Mouse (Mus musculus) liver, embryonic 14.5 days (tissue): Measurements from ENCODE around the gene Slc25a14. TPM values are rescaled to one million over a fixed set of nuclear protein-coding genes. Genes with fewer than 3 reads are reported as not detected.

Experiments
- ATAC-seq: fragments of 200-750 bp; cut with Nextera tagmentation; 2 replicates; pipeline ENCODE4 v1.8.0; 2017; ENCODE audit warnings: moderate number of reproducible peaks, mild to moderate bottlenecking, moderate library complexity; ENCODE audit not compliant: insufficient read depth
- DNase-seq, 3 experiments: peaks; one replicate each; pipeline ENCODE4 v3.0.0-alpha.2; 2012 to 2013; ENCODE audit warnings: low read depth in 3 of 3, low spot score in 3 of 3
- H3K27ac ChIP-seq: fragments of 300-500 bp; sonication (generic); 2 replicates; pipeline ENCODE4 v1.5.1; 2014; ENCODE audit warnings: moderate library complexity, mild to moderate bottlenecking, control low read depth, inconsistent platforms
- H3K27me3 ChIP-seq: fragments of 300-500 bp; sonication (generic); 2 replicates; pipeline ENCODE4 v1.6.1; 2014; ENCODE audit warnings: mild to moderate bottlenecking, low read length, moderate library complexity; ENCODE audit not compliant: control insufficient read depth, insufficient read depth
- H3K36me3 ChIP-seq: fragments of 300-500 bp; sonication (generic); replicated peaks from 2 replicates; pipeline ENCODE4 v1.6.1; 2014; ENCODE audit warnings: low read depth; ENCODE audit not compliant: control insufficient read depth, insufficient read depth
- H3K4me1 ChIP-seq, 2 experiments: fragments of 200-500 bp in 1 of 2; fragments of 300-500 bp in 1 of 2; sonication (generic) in 1 of 2; replicated peaks; 2 replicates each; pipeline ENCODE4 v1.6.1; 2012 to 2014; ENCODE audit warnings: antibody characterized with exemption in 1 of 2, inconsistent platforms in 1 of 2, low read length in 1 of 2; ENCODE audit not compliant: control insufficient read depth in 2 of 2, insufficient read depth in 2 of 2
- H3K4me2 ChIP-seq: fragments of 300-500 bp; sonication (generic); 2 replicates; pipeline ENCODE4 v1.6.1; 2014; ENCODE audit warnings: low read depth, mild to moderate bottlenecking, control low read depth, moderate library complexity
- H3K4me3 ChIP-seq, 2 experiments: fragments of 200-500 bp in 1 of 2; fragments of 300-500 bp in 1 of 2; sonication (generic) in 1 of 2; 2 replicates each; pipeline ENCODE4 v1.5.1; 2012 to 2014; ENCODE audit warnings: low read depth in 2 of 2, low read length in 2 of 2, mild to moderate bottlenecking in 2 of 2, control low read depth in 1 of 2, inconsistent platforms in 1 of 2, moderate library complexity in 1 of 2; ENCODE audit not compliant: insufficient read depth in 1 of 2
- H3K9ac ChIP-seq: fragments of 300-500 bp; sonication (generic); replicated peaks from 2 replicates; pipeline ENCODE4 v1.6.1; 2014; ENCODE audit warnings: mild to moderate bottlenecking, control low read depth, moderate library complexity
- H3K9me3 ChIP-seq: fragments of 300-500 bp; sonication (generic); 2 replicates; pipeline ENCODE4 v1.6.1; 2016; ENCODE audit warnings: low read length, mixed read lengths; ENCODE audit not compliant: control insufficient read depth
- CTCF ChIP-seq: IDR thresholded peaks from 2 replicates; pipeline ENCODE4 v1.5.1; 2016; ENCODE audit warnings: antibody characterized with exemption, low read depth, control low read depth
- EP300 ChIP-seq: IDR thresholded peaks from 2 replicates; pipeline ENCODE4 v1.6.1; 2016; ENCODE audit warnings: antibody characterized with exemption, low read depth
- WGBS: fragments of 180-500 bp; shearing (Covaris S2); extraction: QIAGEN DNeasy Blood & Tissue Kit; methylation state at CpG from one replicate; pipeline ENCODE4 v1.1.7; 2014; ENCODE audit not compliant: insufficient replicate concordance; 5-methylcytosine and 5-hydroxymethylcytosine counted together
- microRNA-seq: library from miRNA; unstranded; fragments of <30 nt; microRNA quantifications from one replicate; pipeline ENCODE4, GENCODE M21; 2016
- polyA plus RNA-seq, 2 experiments: library from polyadenylated mRNA; depleted of rRNA in 1 of 2; stranded (reverse) in 1 of 2; unstranded in 1 of 2; fragments of >200 nt; fragmentation: Nextera tagmentation in 1 of 2; extraction: Ambion mirVana in 1 of 2; gene quantifications; 2 replicates each; pipeline versions ENCODE4 v1.2.1 to v1.2.3; 2012 to 2014

The Slc25a14 gene
- polyA plus RNA-seq, 2 experiments: 2.2 to 3.6 TPM

- H3K4me1 ChIP-seq: no peaks in the 10 kb centered on the region
- H3K4me2 ChIP-seq: no peak overlapping the region
- H3K27me3 ChIP-seq: no peaks in the 10 kb centered on the region
- DNase-seq (no peak), ATAC-seq (peak; percentile 59)
- no peaks in the 10 kb centered on the region for H3K9me3 ChIP-seq
- H3K36me3 ChIP-seq: no peaks in the 10 kb centered on the region
- WGBS: 31% methylated on average over 5 of the region's 5 CpGs
- no peak overlapping the region for H3K4me3 ChIP-seq
- TF ChIP-seq EP300: no peak
- no peak for TF ChIP-seq CTCF
- H3K9ac ChIP-seq: no peak overlapping the region
- H3K27ac ChIP-seq: no peak overlapping the region
Observed at GRCm38 (mm10) chrX:48683857-48684256, 60.6 kb downstream of the Slc25a14 start.

GRCm38 (mm10) chrX:48694460-48694859 is 71.2 kb downstream of the Slc25a14 start:
- TF ChIP-seq CTCF (no peak), EP300 (no peak)
- ATAC-seq: peak; percentile 59; the same call in 1 of the 2 replicates
- H3K27ac ChIP-seq: no peak overlapping the region
- H3K27me3 ChIP-seq: no peaks in the 10 kb centered on the region
- WGBS: 19% methylated on average over 6 of the region's 6 CpGs
- H3K4me3 ChIP-seq: peak overlapping the region; percentile 46 to 74
- no peak for DNase-seq
- H3K4me2 ChIP-seq: peak overlapping the region; percentile 71
- no peak overlapping the region for H3K9ac ChIP-seq
- H3K36me3 ChIP-seq: no peaks in the 10 kb centered on the region
- no peaks in the 10 kb centered on the region for H3K9me3 ChIP-seq
- peaks cover 0 to 9% of the 10 kb centered on the region in 2 experiments; a peak in 2 of 4 replicates for H3K4me1 ChIP-seq

- WGBS: 8% methylated on average over 42 of the region's 42 CpGs
- H3K9ac ChIP-seq: peak within 1 kb of the TSS; percentile 70
- peak; percentile 98 for ATAC-seq
- H3K9me3 ChIP-seq: no peaks in the 10 kb centered on the region
- peak within 1 kb of the TSS; percentile 71 for H3K4me2 ChIP-seq
- TF ChIP-seq EP300 (no peak), CTCF (no peak)
- DNase-seq: peak; percentile 77 to 83 (median 80)
- peak within 1 kb of the TSS; percentile 74 to 89 for H3K4me3 ChIP-seq
- H3K36me3 ChIP-seq: no peaks in the 10 kb centered on the region
- H3K4me1 ChIP-seq: peaks cover 0 to 9% of the 10 kb centered on the region in 2 experiments; a peak in 2 of 4 replicates
- H3K27me3 ChIP-seq: no peaks in the 10 kb centered on the region
- peak within 1 kb of the TSS; percentile 85 for H3K27ac ChIP-seq
Observed at GRCm38 (mm10) chrX:48694864-48695371, 71.7 kb downstream of the Slc25a14 start, which contains the start of gene Rbmx2. Gene Rbmx2 (plus strand): TSS chrX:48695004.

- no peaks in the 10 kb centered on the region for H3K27me3 ChIP-seq
- no peak overlapping the region for H3K9ac ChIP-seq
- no peaks in the 10 kb centered on the region for H3K9me3 ChIP-seq
- TF ChIP-seq EP300 (no peak), CTCF (no peak)
- H3K36me3 ChIP-seq: no peaks in the 10 kb centered on the region; the same call in 1 of the 2 replicates
- H3K4me1 ChIP-seq: no peaks in the 10 kb centered on the region
- no peak overlapping the region for H3K4me3 ChIP-seq
- H3K4me2 ChIP-seq: no peak overlapping the region
- WGBS: 83% methylated on average over 10 of the region's 10 CpGs
- DNase-seq (no peak), ATAC-seq (no peak)
- no peak overlapping the region for H3K27ac ChIP-seq
Observed at GRCm38 (mm10) chrX:48709701-48710100, 86.5 kb downstream of the Slc25a14 start.

Small RNAs within 50 kb of the gene (microRNA-seq; reads per million reads assigned to microRNA genes)
- gene Gm27828: not detected

Other genes with a start within 250 kb of the Slc25a14 start
- gene Elf4, start 160.3 kb upstream of the Slc25a14 start, polyA plus RNA-seq (2012; rRNA removed): 3.5 and 3.8 TPM in 2 replicates
- 2.5 and 2.6 TPM in 2 replicates for gene Elf4, start 160.3 kb upstream of the Slc25a14 start, polyA plus RNA-seq (2014; fragmentation: Nextera tagmentation; extraction: Ambion mirVana)
- 23.9 and 34.6 TPM in 2 replicates for gene Aifm1, start 109.8 kb upstream of the Slc25a14 start, polyA plus RNA-seq (2012; rRNA removed)
- gene Aifm1, start 109.8 kb upstream of the Slc25a14 start, polyA plus RNA-seq (2014; fragmentation: Nextera tagmentation; extraction: Ambion mirVana): 51.4 and 56.8 TPM in 2 replicates
- gene Rab33a, start 104.1 kb upstream of the Slc25a14 start, polyA plus RNA-seq (2012; rRNA removed): 0.38 and 0.62 TPM in 2 replicates
- gene Rab33a, start 104.1 kb upstream of the Slc25a14 start, polyA plus RNA-seq (2014; fragmentation: Nextera tagmentation; extraction: Ambion mirVana): 0.42 and 0.48 TPM in 2 replicates
- 5.2 and 5.4 TPM in 2 replicates for gene Zfp280c, start 28.9 kb upstream of the Slc25a14 start, polyA plus RNA-seq (2012; rRNA removed)
- gene Zfp280c, start 28.9 kb upstream of the Slc25a14 start, polyA plus RNA-seq (2014; fragmentation: Nextera tagmentation; extraction: Ambion mirVana): 2.1 and 4.4 TPM in 2 replicates
- gene Gpr119, start 51.1 kb downstream of the Slc25a14 start, polyA plus RNA-seq (2012; rRNA removed): not detected in 2 replicates
- not detected in 2 replicates for gene Gpr119, start 51.1 kb downstream of the Slc25a14 start, polyA plus RNA-seq (2014; fragmentation: Nextera tagmentation; extraction: Ambion mirVana)
- gene Rbmx2, start 71.6 kb downstream of the Slc25a14 start, polyA plus RNA-seq (2012; rRNA removed): 4.9 and 10.1 TPM in 2 replicates
- gene Rbmx2, start 71.6 kb downstream of the Slc25a14 start, polyA plus RNA-seq (2014; fragmentation: Nextera tagmentation; extraction: Ambion mirVana): 13.2 and 15.2 TPM in 2 replicates